Mouse (Mus musculus) forebrain, postnatal 0 days (tissue): ENCODE data around the gene Ptprn2. TPM values are rescaled to one million over a fixed set of nuclear protein-coding genes. Genes with fewer than 3 reads are reported as not detected.

Experiments
- ATAC-seq: fragments of 200-750 bp; cut with Nextera tagmentation; 2 replicates; pipeline ENCODE4 v1.8.0; 2017; ENCODE audit warnings: mild to moderate bottlenecking, moderate library complexity
- DNase-seq: peaks from one replicate; pipeline ENCODE4 v3.0.0-alpha.2; 2015
- H3K27ac ChIP-seq: fragments of 300-500 bp; sonication (generic); 2 replicates; pipeline ENCODE4 v1.5.1; 2014; ENCODE audit warnings: low read depth, mild to moderate bottlenecking, antibody characterized with exemption, low read length, moderate library complexity, mixed read lengths
- H3K27me3 ChIP-seq: fragments of 300-500 bp; sonication (generic); 2 replicates; pipeline ENCODE4 v1.6.1; 2014; ENCODE audit warnings: mild to moderate bottlenecking, low read length, mixed read lengths; ENCODE audit not compliant: insufficient read depth
- H3K36me3 ChIP-seq: fragments of 300-500 bp; sonication (generic); 2 replicates; pipeline ENCODE4 v1.6.1; 2014; ENCODE audit warnings: mild to moderate bottlenecking, moderate library complexity; ENCODE audit not compliant: insufficient read depth
- H3K4me1 ChIP-seq: fragments of 300-500 bp; sonication (generic); 2 replicates; pipeline ENCODE4 v1.6.1; 2014; ENCODE audit warnings: antibody characterized with exemption; ENCODE audit not compliant: insufficient read depth
- H3K4me2 ChIP-seq: fragments of 300-500 bp; sonication (generic); 2 replicates; pipeline ENCODE4 v1.6.1; 2014; ENCODE audit warnings: low read depth, mild to moderate bottlenecking, moderate library complexity
- H3K4me3 ChIP-seq: fragments of 300-500 bp; sonication (generic); 2 replicates; pipeline ENCODE4 v1.5.1; 2014; ENCODE audit warnings: low read depth, low read length, mixed read lengths
- H3K9ac ChIP-seq: fragments of 300-500 bp; sonication (generic); 2 replicates; pipeline ENCODE4 v1.6.1; 2014; ENCODE audit warnings: mild to moderate bottlenecking
- H3K9me3 ChIP-seq: fragments of 300-500 bp; sonication (generic); 2 replicates; pipeline ENCODE4 v1.6.1; 2016; ENCODE audit warnings: low read length
- CTCF ChIP-seq: sonication (generic); IDR thresholded peaks from 2 replicates; pipeline ENCODE4 v1.5.1; 2016; ENCODE audit warnings: antibody characterized with exemption, control low read depth, low read depth
- WGBS: fragments of 180-500 bp; shearing (Covaris S2); extraction: QIAGEN DNeasy Blood & Tissue Kit; methylation state at CpG from one replicate; pipeline ENCODE4 v1.1.7; 2014; 5-methylcytosine and 5-hydroxymethylcytosine counted together
- polyA plus RNA-seq: library from polyadenylated mRNA; unstranded; fragments of >200 nt; fragmentation: Nextera tagmentation; extraction: Ambion mirVana; gene quantifications from 2 replicates; pipeline ENCODE4 v1.2.1, GENCODE M21; 2015
- total RNA-seq: library from RNA; depleted of rRNA; stranded (reverse); fragments of >200 nt; gene quantifications from 2 replicates; pipeline ENCODE4 v1.2.3, GENCODE M21; 2014

Gene Ptprn2
- total and polyA plus RNA-seq, 2 experiments from 2014 or later, result 15.9 to 91.1 TPM

GRCm38 (mm10) chr12:117155307-117156220 is 670.0 kb downstream of the Ptprn2 start:
- no peaks in the 10 kb centered on the region for H3K36me3 ChIP-seq
- TF ChIP-seq CTCF, result no peak
- H3K9me3 ChIP-seq, result no peaks in the 10 kb centered on the region
- H3K4me3 ChIP-seq, result peak overlapping the region; percentile 67
- peak overlapping the region; percentile 87 for H3K27ac ChIP-seq
- DNase-seq, result peak; percentile 49
- H3K4me2 ChIP-seq, result peak overlapping the region; percentile 85
- no peak for ATAC-seq
- peaks cover 26% of the 10 kb centered on the region for H3K4me1 ChIP-seq
- peak overlapping the region; percentile 80 for H3K9ac ChIP-seq
- WGBS, result 4% methylated on average over 33 of the region's 33 CpGs
- H3K27me3 ChIP-seq, result peaks cover 15% of the 10 kb centered on the region; the same call in 1 of the 2 replicates

GRCm38 (mm10) chr12:117156256-117156655 is 670.7 kb downstream of the Ptprn2 start:
- Histone ChIP-seq H3K36me3 (no peaks in the 10 kb centered on the region), H3K4me3 (peak overlapping the region; percentile 67), H3K27me3 (peaks cover 15% of the 10 kb centered on the region; the same call in 1 of the 2 replicates), H3K9me3 (no peaks in the 10 kb centered on the region), H3K27ac (peak overlapping the region; percentile 87), H3K9ac (peak overlapping the region; percentile 80), H3K4me2 (peak overlapping the region; percentile 85), H3K4me1 (peaks cover 26% of the 10 kb centered on the region)
- TF ChIP-seq CTCF, result no peak
- DNase-seq, result peak; percentile 42
- ATAC-seq, result no peak
- 12% methylated on average over 5 of the region's 5 CpGs for WGBS

- Histone ChIP-seq H3K9ac (no peak overlapping the region; the same call in 1 of the 2 replicates), H3K27me3 (peaks cover 15% of the 10 kb centered on the region; the same call in 1 of the 2 replicates), H3K27ac (peak overlapping the region; percentile 54; the same call in 1 of the 2 replicates), H3K9me3 (no peaks in the 10 kb centered on the region), H3K4me1 (peaks cover 23% of the 10 kb centered on the region), H3K4me3 (peak overlapping the region; percentile 20), H3K36me3 (no peaks in the 10 kb centered on the region), H3K4me2 (peak overlapping the region; percentile 39)
- ATAC-seq (no peak), DNase-seq (no peak)
- WGBS, result 24% methylated on average over 3 of the region's 3 CpGs
- no peak for TF ChIP-seq CTCF
These were observed 671.3 kb downstream of the Ptprn2 start for GRCm38 (mm10) chr12:117156786-117157185.

- Histone ChIP-seq H3K4me3 (peak overlapping the region; percentile 21), H3K4me1 (peaks cover 20% of the 10 kb centered on the region)
- ATAC-seq, result no peak
These were observed 671.7 kb downstream of the Ptprn2 start for GRCm38 (mm10) chr12:117157249-117157648.

GRCm38 (mm10) chr12:117157660-117158386 is 672.3 kb downstream of the Ptprn2 start:
- peaks cover 16% of the 10 kb centered on the region; the same call in 1 of the 2 replicates for H3K4me1 ChIP-seq
- peak overlapping the region; percentile 21 for H3K4me3 ChIP-seq

More at GRCm38 (mm10) chr12:117157249-117157648, 671.7 kb downstream of the Ptprn2 start:
- H3K36me3 ChIP-seq, result no peaks in the 10 kb centered on the region
- peak overlapping the region; percentile 31; the same call in 1 of the 2 replicates for H3K9ac ChIP-seq
- 29% methylated on average over 2 of the region's 2 CpGs for WGBS
- H3K27ac ChIP-seq, result peak overlapping the region; percentile 67; the same call in 1 of the 2 replicates
- no peak for TF ChIP-seq CTCF
- H3K27me3 ChIP-seq, result peaks cover 15% of the 10 kb centered on the region; the same call in 1 of the 2 replicates
- H3K4me2 ChIP-seq, result peak overlapping the region; percentile 39
- DNase-seq, result peak; percentile 32
- no peaks in the 10 kb centered on the region for H3K9me3 ChIP-seq

GRCm38 (mm10) chr12:117158950-117159668 is 673.6 kb downstream of the Ptprn2 start:
- 0 out of 2 replicates have a peak overlapping the region, but pooled peaks have one; percentile 14 for H3K4me3 ChIP-seq
- peak overlapping the region; percentile 72 for H3K27ac ChIP-seq
- peaks cover 13% of the 10 kb centered on the region; the same call in 1 of the 2 replicates for H3K4me1 ChIP-seq
- H3K4me2 ChIP-seq, result peak overlapping the region; percentile 51
- DNase-seq (no peak), ATAC-seq (no peak)
- no peaks in the 10 kb centered on the region for H3K9me3 ChIP-seq
- TF ChIP-seq CTCF, result no peak
- 23% methylated on average over 17 of the region's 17 CpGs for WGBS
- H3K36me3 ChIP-seq, result no peaks in the 10 kb centered on the region; the same call in 1 of the 2 replicates
- H3K9ac ChIP-seq, result peak overlapping the region; percentile 44; the same call in 1 of the 2 replicates
- H3K27me3 ChIP-seq, result peaks cover 9% of the 10 kb centered on the region; the same call in 1 of the 2 replicates

More at GRCm38 (mm10) chr12:117157660-117158386, 672.3 kb downstream of the Ptprn2 start:
- TF ChIP-seq CTCF, result no peak
- Histone ChIP-seq H3K36me3 (no peaks in the 10 kb centered on the region; the same call in 1 of the 2 replicates), H3K4me2 (peak overlapping the region; percentile 39), H3K9ac (peak overlapping the region; percentile 31), H3K27ac (peak overlapping the region; percentile 67), H3K27me3 (peaks cover 14% of the 10 kb centered on the region; the same call in 1 of the 2 replicates), H3K9me3 (no peaks in the 10 kb centered on the region)
- DNase-seq, result peak; percentile 27
- WGBS, result 25% methylated on average over 9 of the region's 9 CpGs
- ATAC-seq, result no peak
